ENCODE assay signal across 10 mouse cellular contexts in genomic region chrX:11999951-12000350, GRCm38 (mm10).
DNase-seq lines count a peak whose midpoint lies in the region; ATAC-seq lines count a peak whose summit lies in the region.
"Had no signal": no experiment of that assay in that cellular context is flagged by ENCODE, and none has a peak within 500 bp of the region (broad histone marks: within the 10 kb centered on the region; RNA-seq: fewer than 3 reads in every experiment).

No protein-coding gene starts in this region.

- H3K4me1 ChIP-seq in heart, embryonic 10.5 days = peaks cover 64% of the 10 kb centered on the region
- peaks cover 41% of the 10 kb centered on the region for H3K4me1 ChIP-seq in forebrain, embryonic 16.5 days (replicated peaks; ENCODE audit: control insufficient read depth, insufficient read depth, low read length)

- H3K36me3 ChIP-seq in heart, embryonic 10.5 days = no peaks in the 10 kb centered on the region
- H3K36me3 ChIP-seq in forebrain, embryonic 16.5 days (ENCODE audit: control insufficient read depth, insufficient read depth) = no peaks in the 10 kb centered on the region

- no peaks in the 10 kb centered on the region for H3K9me3 ChIP-seq in heart, embryonic 10.5 days
- no peaks in the 10 kb centered on the region for H3K9me3 ChIP-seq in forebrain, embryonic 16.5 days (ENCODE audit: control insufficient read depth, low read length)

- peak overlapping the region; percentile 19; the same call in 1 of the 2 replicates for H3K4me3 ChIP-seq in heart, embryonic 10.5 days
- H3K4me3 ChIP-seq in forebrain, embryonic 16.5 days (replicated peaks; ENCODE audit: low read length) = no peak overlapping the region

- H3K9ac ChIP-seq in forebrain, embryonic 16.5 days (replicated peaks; ENCODE audit: low read depth, low read length) = no peak overlapping the region

- WGBS in heart, embryonic 10.5 days = 6% methylated on average over 19 of the region's 19 CpGs
- WGBS in forebrain, embryonic 16.5 days = 15% methylated on average over 19 of the region's 19 CpGs

- H3K27me3 ChIP-seq in heart, embryonic 10.5 days (ENCODE audit: insufficient read depth, poor library complexity, severe bottlenecking) = peaks cover 98% of the 10 kb centered on the region
- peaks cover 5% of the 10 kb centered on the region; the same call in 1 of the 2 replicates for H3K27me3 ChIP-seq in forebrain, embryonic 16.5 days (replicated peaks; ENCODE audit: control insufficient read depth, insufficient read depth, low read length)

- DNase-seq in heart, embryonic 10.5 days (ENCODE audit: low spot score) = no peak
- DNase-seq in heart, adult 18-20 months = no peak
- peak; percentile 85 for DNase-seq in R1 (ENCODE audit: low read depth, low spot score)
- peak; percentile 55 for DNase-seq in mesoderm, embryonic 11.5 days (ENCODE audit: low read depth, low spot score)
- no peak for DNase-seq in layer of hippocampus, postnatal 36 days
- DNase-seq in left cerebral cortex, postnatal 10 days (ENCODE audit: extremely low spot score in 1 of 2, low spot score in 2 of 2) = no peak
- DNase-seq: cerebellum, postnatal 36 days; kidney, postnatal 25 days had no signal

- ATAC-seq in forebrain, embryonic 16.5 days = no peak
- ATAC-seq in granulocyte monocyte progenitor cell, adult 5-6 weeks (replicated peaks; ENCODE audit: poor library complexity, severe bottlenecking) = no peak

- intact Hi-C loops in left cerebral cortex, postnatal 10 days (cut with DNase I) = loop anchor here (5.0 to 10.0 kb wide), 2 partner anchors 137 to 195 kb away; no protein-coding TSS in a partner anchor

- H3K27ac ChIP-seq in heart, embryonic 10.5 days = peak overlapping the region; percentile 86; the same call in 1 of the 2 replicates
- H3K27ac ChIP-seq in forebrain, embryonic 16.5 days (ENCODE audit: low read length) = peak overlapping the region; percentile 53

- peak overlapping the region; percentile 18 for H3K4me2 ChIP-seq in forebrain, embryonic 16.5 days (ENCODE audit: low read length)

Comparison
In these comparisons a context has a peak if more than half of its experiments do, and no peak if none do; other contexts are left out.
1. DNase-seq: peak in R1 (single experiment) and mesoderm, embryonic 11.5 days (single experiment); none in heart, embryonic 10.5 days (single experiment), heart, adult 18-20 months (0 of 2), layer of hippocampus, postnatal 36 days (0 of 2) and left cerebral cortex, postnatal 10 days (0 of 2).